Mouse (Mus musculus) bone marrow macrophage, adult 2 months (primary cell): Measurements from ENCODE around the gene Slco1a6.

ENCODE experiments used
- CTCF ChIP-seq: IDR thresholded peaks from 2 replicates; pipeline ENCODE4 v1.5.1; 2012; ENCODE audit warnings: low read depth, mild to moderate bottlenecking, low read length, moderate library complexity
- POLR2A ChIP-seq: IDR thresholded peaks from 2 replicates; pipeline ENCODE4 v1.6.1; 2012; ENCODE audit warnings: mild to moderate bottlenecking, low read depth, low read length, borderline replicate concordance

DNA sequence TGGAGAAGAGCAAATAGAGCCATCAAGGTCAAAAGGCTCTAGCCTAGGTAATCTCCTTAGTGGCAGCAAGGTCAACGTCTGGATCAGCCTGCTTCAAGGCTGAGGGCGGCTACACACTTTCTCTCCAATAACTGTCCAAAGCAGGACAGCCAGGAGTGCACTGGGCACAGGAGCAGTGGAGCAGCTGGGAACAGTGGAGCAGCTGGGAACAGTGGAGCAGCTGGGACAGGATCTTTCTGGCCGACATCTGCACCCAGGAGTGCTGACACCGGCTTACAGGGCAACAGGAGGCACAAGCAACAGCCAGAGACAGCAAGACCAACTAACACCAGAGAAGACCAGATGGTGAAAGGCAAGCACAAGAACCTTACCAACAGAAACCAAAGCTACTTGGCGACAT, 36.7 kb upstream of the Slco1a6 start:
- no peak for TF ChIP-seq POLR2A
- TF ChIP-seq CTCF = no peak
